Mouse (Mus musculus) erythroid progenitor cell, adult 5-6 weeks (primary cell): ENCODE measurements around the gene 9530077C05Rik. TPM values are rescaled to one million over a fixed set of nuclear protein-coding genes. Genes with fewer than 3 reads are reported as not detected.
A peak's percentile ranks its signal among the peaks of the same experiment; 100 is the strongest.
"Not testable (repeated sequence)": the region's sequence is repeated elsewhere in the genome, so short reads cannot be mapped to it uniquely, and the experiment has no call there.

Experiments
- ATAC-seq: replicated peaks from 2 replicates; pipeline ENCODE4 v1.8.0; 2016; ENCODE audit warnings: moderate number of reproducible peaks, mild to moderate bottlenecking, moderate TSS enrichment, inconsistent platforms; ENCODE audit not compliant: poor library complexity, low FRiP score, severe bottlenecking
- total RNA-seq, 2 experiments: library from RNA; stranded (forward) in 1 of 2; stranded (reverse) in 1 of 2; fragments of 150-400 nt in 1 of 2; fragments of 186-747, 209-891 nt in 1 of 2; gene quantifications; 2 replicates each; pipeline versions ENCODE4 v1.2.3 to v1.2.4; 2015 to 2017; ENCODE audit warnings: low replicate concordance in 2 of 2

The 9530077C05Rik gene
- total RNA-seq (2015; ENCODE audit: low replicate concordance) (4.7 and 31.4 TPM in 2 replicates), total RNA-seq (2017; ENCODE audit: low replicate concordance) (5.1 and 6.7 TPM in 2 replicates)

- ATAC-seq = peak; percentile 100
Observed at GRCm38 (mm10) chr9:22411002-22411857, at the start of gene 9530077C05Rik. TSS of gene 9530077C05Rik (plus strand) at chr9:22411513.

GRCm38 (mm10) chr9:22366221-22366620, 45.1 kb upstream of the 9530077C05Rik start:
- ATAC-seq = no peak

GRCm38 (mm10) chr9:22366621-22367020, 44.7 kb upstream of the 9530077C05Rik start:
- ATAC-seq = no peak

- ATAC-seq = no peak
Observed at GRCm38 (mm10) chr9:22368030-22368429, 43.3 kb upstream of the 9530077C05Rik start.

- ATAC-seq = 0 out of 2 replicates have a peak, but pooled peaks have one; percentile 23
Observed at GRCm38 (mm10) chr9:22372760-22373159, 38.6 kb upstream of the 9530077C05Rik start.

- no peak for ATAC-seq
Observed at GRCm38 (mm10) chr9:22376086-22376485, 35.2 kb upstream of the 9530077C05Rik start.

GRCm38 (mm10) chr9:22385890-22386289, 25.4 kb upstream of the 9530077C05Rik start:
- no peak for ATAC-seq

GRCm38 (mm10) chr9:22387901-22388300, 23.4 kb upstream of the 9530077C05Rik start:
- ATAC-seq = peak; percentile 3; the same call in 1 of the 2 replicates

GRCm38 (mm10) chr9:22388401-22388980, 22.8 kb upstream of the 9530077C05Rik start:
- ATAC-seq = peak; percentile 85

GRCm38 (mm10) chr9:22389021-22389476, 22.3 kb upstream of the 9530077C05Rik start, which contains the start of gene Anln:
TSS of gene Anln (minus strand) at chr9:22389188.
- ATAC-seq = peak; percentile 88

GRCm38 (mm10) chr9:22389736-22390245, 21.5 kb upstream of the 9530077C05Rik start:
- ATAC-seq = no peak

- ATAC-seq = no peak
Observed at GRCm38 (mm10) chr9:22390390-22390789, 20.9 kb upstream of the 9530077C05Rik start.

GRCm38 (mm10) chr9:22394725-22395124, 16.6 kb upstream of the 9530077C05Rik start:
- no peak for ATAC-seq

- ATAC-seq = no peak
Observed at GRCm38 (mm10) chr9:22399021-22399420, 12.3 kb upstream of the 9530077C05Rik start.

- no peak for ATAC-seq
Observed at GRCm38 (mm10) chr9:22402001-22402400, 9.3 kb upstream of the 9530077C05Rik start.

- no peak for ATAC-seq
Observed at GRCm38 (mm10) chr9:22402976-22403375, 8.3 kb upstream of the 9530077C05Rik start.

- ATAC-seq = not testable (repeated sequence)
Observed at GRCm38 (mm10) chr9:22403501-22403900, 7.8 kb upstream of the 9530077C05Rik start.

GRCm38 (mm10) chr9:22405414-22405813, 5.9 kb upstream of the 9530077C05Rik start:
- no peak for ATAC-seq

- ATAC-seq = not testable (repeated sequence)
Observed at GRCm38 (mm10) chr9:22407633-22408032, 3.7 kb upstream of the 9530077C05Rik start.

- not testable (repeated sequence) for ATAC-seq
Observed at GRCm38 (mm10) chr9:22408344-22408743, 3.0 kb upstream of the 9530077C05Rik start.
